Mouse (Mus musculus) liver, embryonic 11.5 days (tissue): Measurements from ENCODE around the gene Tekt1. TPM values are rescaled to one million over a fixed set of nuclear protein-coding genes. Genes with fewer than 3 reads are reported as not detected.

Source experiments
- ATAC-seq: fragments of 200-750 bp; cut with Nextera tagmentation; replicated peaks from 2 replicates; pipeline ENCODE4 v1.8.0; 2017; ENCODE audit warnings: moderate number of reproducible peaks, mild to moderate bottlenecking, moderate TSS enrichment, moderate library complexity; ENCODE audit not compliant: low FRiP score
- DNase-seq: peaks from one replicate; pipeline ENCODE4 v3.0.0-alpha.2; 2017; ENCODE audit warnings: low spot score
- H3K27ac ChIP-seq: fragments of 300-500 bp; sonication (generic); 2 replicates; pipeline ENCODE4 v1.5.1; 2014; ENCODE audit warnings: mild to moderate bottlenecking, low read depth, low read length, control low read depth
- H3K27me3 ChIP-seq: fragments of 300-500 bp; sonication (generic); replicated peaks from 2 replicates; pipeline ENCODE4 v1.6.1; 2014; ENCODE audit warnings: low read length, mixed read lengths; ENCODE audit not compliant: control insufficient read depth, insufficient read depth
- H3K36me3 ChIP-seq: fragments of 300-500 bp; sonication (generic); 2 replicates; pipeline ENCODE4 v1.6.1; 2014; ENCODE audit warnings: mild to moderate bottlenecking, low read length, moderate library complexity, mixed read lengths; ENCODE audit not compliant: control insufficient read depth, insufficient read depth
- H3K4me1 ChIP-seq: fragments of 300-500 bp; sonication (generic); replicated peaks from 2 replicates; pipeline ENCODE4 v1.6.1; 2014; ENCODE audit warnings: low read length, mixed read lengths; ENCODE audit not compliant: control insufficient read depth, insufficient read depth
- H3K4me2 ChIP-seq: fragments of 300-500 bp; sonication (generic); 2 replicates; pipeline ENCODE4 v1.6.1; 2014; ENCODE audit warnings: mild to moderate bottlenecking, control low read depth, moderate library complexity
- H3K4me3 ChIP-seq: fragments of 300-500 bp; sonication (generic); 2 replicates; pipeline ENCODE4 v1.5.1; 2014; ENCODE audit warnings: low read depth, low read length, control low read depth
- H3K9ac ChIP-seq: fragments of 300-500 bp; sonication (generic); 2 replicates; pipeline ENCODE4 v1.6.1; 2014; ENCODE audit warnings: low read depth, low read length, control low read depth
- H3K9me3 ChIP-seq: fragments of 300-500 bp; sonication (generic); 2 replicates; pipeline ENCODE4 v1.6.1; 2016; ENCODE audit warnings: low read length, inconsistent platforms, mixed read lengths; ENCODE audit not compliant: control insufficient read depth
- WGBS: fragments of 180-500 bp; shearing (Covaris S2); extraction: QIAGEN DNeasy Blood & Tissue Kit; methylation state at CpG from one replicate; pipeline ENCODE4 v1.1.7; 2014; 5-methylcytosine and 5-hydroxymethylcytosine counted together
- polyA plus RNA-seq: library from polyadenylated mRNA; unstranded; fragments of >200 nt; fragmentation: Nextera tagmentation; extraction: Ambion mirVana; gene quantifications from 2 replicates; pipeline ENCODE4 v1.2.1, GENCODE M21; 2014

Gene Tekt1
- polyA plus RNA-seq, 1 experiment from 2014 or later: 1.1 TPM

DNA sequence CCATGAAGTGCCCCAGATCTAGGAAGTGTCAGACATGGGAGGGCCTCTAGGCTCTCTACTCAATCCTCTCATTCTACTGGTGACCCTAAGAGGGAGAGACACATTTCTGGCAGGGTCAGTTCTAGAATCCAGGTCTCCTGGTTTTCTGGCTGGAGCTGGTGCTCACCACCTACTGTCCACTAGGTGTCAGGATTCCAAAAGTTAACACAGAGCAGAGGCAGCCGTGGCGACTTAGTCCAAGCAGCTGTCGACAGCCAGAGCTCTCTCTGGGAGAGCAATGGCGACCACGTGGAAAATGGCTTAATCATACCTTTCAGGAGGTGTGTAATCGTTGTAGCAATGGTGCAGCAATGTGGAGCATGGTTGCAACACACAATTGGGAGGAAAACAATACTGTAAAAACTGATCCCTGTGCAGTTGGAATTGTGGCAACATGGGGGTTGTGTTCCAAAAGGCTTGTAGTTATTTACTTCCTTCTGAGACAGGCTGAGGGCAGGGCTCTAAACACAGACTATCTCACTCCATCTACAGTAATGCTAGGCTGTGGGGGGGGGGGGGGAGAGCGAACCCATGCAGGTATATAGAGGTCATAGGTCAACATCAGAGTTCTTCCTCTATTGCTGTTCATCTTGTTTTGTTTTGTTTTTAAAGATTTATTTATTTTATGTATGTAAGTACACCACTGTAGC is 19.5 kb downstream of the Tekt1 start:
- Histone ChIP-seq H3K4me2 (peak overlapping the region; percentile 18), H3K9ac (no peak overlapping the region), H3K36me3 (no peaks in the 10 kb centered on the region), H3K9me3 (no peaks in the 10 kb centered on the region), H3K27me3 (no peaks in the 10 kb centered on the region; the same call in 1 of the 2 replicates), H3K4me1 (no peaks in the 10 kb centered on the region), H3K27ac (no peak overlapping the region), H3K4me3 (no peak overlapping the region)
- WGBS: 9% methylated on average over 7 of the region's 7 CpGs
- peak; percentile 45 for DNase-seq
- ATAC-seq: peak; percentile 77

DNA sequence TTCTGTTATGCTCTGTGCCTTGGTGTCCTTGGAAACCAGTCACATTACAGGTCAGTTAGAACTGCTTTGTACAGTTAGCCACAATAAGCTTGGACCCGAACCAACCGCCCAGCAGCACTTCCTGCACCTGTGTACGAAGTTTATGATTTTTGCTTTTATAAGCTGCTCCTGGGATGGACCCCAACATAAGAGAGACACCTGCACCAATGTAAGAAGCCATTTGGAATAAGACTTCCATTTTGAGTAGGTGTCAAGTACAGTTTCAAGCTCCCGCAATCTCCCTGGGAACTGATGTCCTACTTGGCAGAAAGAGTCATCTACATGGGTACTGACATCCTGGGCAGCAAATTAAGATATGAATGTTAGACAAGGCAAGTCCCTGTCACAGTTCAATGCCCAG is 22.5 kb downstream of the Tekt1 start:
- H3K4me3 ChIP-seq: no peak overlapping the region
- H3K9me3 ChIP-seq: no peaks in the 10 kb centered on the region
- WGBS: 73% methylated on average over 4 of the region's 4 CpGs
- H3K27ac ChIP-seq: no peak overlapping the region
- H3K4me1 ChIP-seq: no peaks in the 10 kb centered on the region
- H3K9ac ChIP-seq: no peak overlapping the region
- H3K36me3 ChIP-seq: no peaks in the 10 kb centered on the region
- ATAC-seq (no peak), DNase-seq (no peak)
- no peaks in the 10 kb centered on the region; the same call in 1 of the 2 replicates for H3K27me3 ChIP-seq
- no peak overlapping the region for H3K4me2 ChIP-seq

DNA sequence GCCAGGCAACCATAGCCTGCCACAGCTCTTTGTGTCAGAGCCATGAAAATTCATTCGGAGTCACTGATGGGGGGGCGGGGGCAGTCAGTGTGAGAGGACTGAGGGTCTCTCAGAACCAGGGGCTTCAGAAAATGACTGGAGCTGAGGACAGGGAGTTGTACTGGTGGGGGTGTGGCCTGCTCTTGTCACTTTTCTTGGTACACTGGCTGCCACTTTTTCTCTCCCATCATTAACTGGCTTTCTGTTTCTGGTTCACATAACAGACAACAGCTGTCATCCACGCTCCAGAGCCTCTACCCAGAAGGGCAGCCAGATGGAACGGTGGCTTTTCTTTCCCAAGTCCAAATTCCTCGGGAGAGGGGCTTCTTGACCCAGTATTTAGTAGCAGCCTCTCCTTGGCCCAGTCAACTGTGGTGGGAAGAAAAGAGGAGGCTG is 23.8 kb downstream of the Tekt1 start:
- no peak for ATAC-seq
- no peak overlapping the region for H3K27ac ChIP-seq
- no peaks in the 10 kb centered on the region; the same call in 1 of the 2 replicates for H3K27me3 ChIP-seq
- H3K4me2 ChIP-seq: no peak overlapping the region
- no peaks in the 10 kb centered on the region for H3K9me3 ChIP-seq
- 69% methylated on average over 5 of the region's 5 CpGs for WGBS
- no peak overlapping the region for H3K9ac ChIP-seq
- H3K4me3 ChIP-seq: no peak overlapping the region
- no peaks in the 10 kb centered on the region for H3K36me3 ChIP-seq
- DNase-seq: no peak
- no peaks in the 10 kb centered on the region for H3K4me1 ChIP-seq

DNA sequence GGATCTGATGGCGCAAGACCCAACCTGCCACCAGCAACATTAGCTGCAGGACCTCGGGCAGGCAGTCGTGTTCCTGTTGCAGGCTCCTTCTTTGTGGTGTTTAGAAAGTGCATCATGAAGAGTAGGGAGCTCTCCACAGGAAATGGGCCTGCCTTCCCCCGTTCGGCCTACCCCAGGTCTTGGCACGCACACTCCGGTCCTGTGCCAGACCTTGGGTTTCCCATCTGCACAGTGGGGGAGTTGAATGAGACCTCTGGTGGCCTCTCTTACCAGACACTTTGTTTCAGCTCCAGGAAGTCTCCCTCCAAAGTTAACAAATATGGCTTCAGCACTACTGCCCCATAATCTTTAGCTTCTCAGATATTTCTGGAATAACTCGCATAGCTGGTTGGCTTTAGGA is 25.5 kb downstream of the Tekt1 start:
- H3K4me2 ChIP-seq: no peak overlapping the region
- no peak overlapping the region for H3K4me3 ChIP-seq
- H3K9ac ChIP-seq: no peak overlapping the region
- no peaks in the 10 kb centered on the region for H3K36me3 ChIP-seq
- no peaks in the 10 kb centered on the region for H3K9me3 ChIP-seq
- WGBS: 67% methylated on average over 8 of the region's 8 CpGs
- no peaks in the 10 kb centered on the region; the same call in 1 of the 2 replicates for H3K27me3 ChIP-seq
- no peak overlapping the region for H3K27ac ChIP-seq
- ATAC-seq: no peak
- no peak for DNase-seq
- no peaks in the 10 kb centered on the region for H3K4me1 ChIP-seq

DNA sequence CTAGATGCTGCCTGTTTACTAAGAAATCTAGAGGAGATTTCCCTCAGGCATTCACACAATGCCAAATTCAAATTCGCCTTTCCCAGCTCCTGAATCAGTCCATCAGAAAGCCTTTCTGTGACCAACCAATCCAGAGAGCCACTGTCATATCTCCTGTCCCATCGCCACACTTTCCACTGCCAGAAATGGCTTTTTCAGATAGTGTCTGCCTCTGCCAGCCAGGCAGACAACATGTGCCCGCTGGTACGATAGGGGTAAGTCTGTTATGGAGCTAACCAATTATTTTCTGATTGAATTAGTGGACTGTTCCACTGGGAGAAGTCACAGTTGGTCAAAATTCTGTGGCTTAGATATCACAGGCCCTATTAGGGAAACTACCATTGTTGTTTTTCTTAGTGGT is 27.6 kb downstream of the Tekt1 start:
- Histone ChIP-seq H3K4me1 (no peaks in the 10 kb centered on the region), H3K36me3 (no peaks in the 10 kb centered on the region), H3K4me3 (no peak overlapping the region), H3K4me2 (no peak overlapping the region), H3K27ac (no peak overlapping the region), H3K27me3 (no peaks in the 10 kb centered on the region), H3K9me3 (no peaks in the 10 kb centered on the region), H3K9ac (no peak overlapping the region)
- 75% methylated on average over 4 of the region's 4 CpGs for WGBS
- DNase-seq (no peak), ATAC-seq (no peak)

DNA sequence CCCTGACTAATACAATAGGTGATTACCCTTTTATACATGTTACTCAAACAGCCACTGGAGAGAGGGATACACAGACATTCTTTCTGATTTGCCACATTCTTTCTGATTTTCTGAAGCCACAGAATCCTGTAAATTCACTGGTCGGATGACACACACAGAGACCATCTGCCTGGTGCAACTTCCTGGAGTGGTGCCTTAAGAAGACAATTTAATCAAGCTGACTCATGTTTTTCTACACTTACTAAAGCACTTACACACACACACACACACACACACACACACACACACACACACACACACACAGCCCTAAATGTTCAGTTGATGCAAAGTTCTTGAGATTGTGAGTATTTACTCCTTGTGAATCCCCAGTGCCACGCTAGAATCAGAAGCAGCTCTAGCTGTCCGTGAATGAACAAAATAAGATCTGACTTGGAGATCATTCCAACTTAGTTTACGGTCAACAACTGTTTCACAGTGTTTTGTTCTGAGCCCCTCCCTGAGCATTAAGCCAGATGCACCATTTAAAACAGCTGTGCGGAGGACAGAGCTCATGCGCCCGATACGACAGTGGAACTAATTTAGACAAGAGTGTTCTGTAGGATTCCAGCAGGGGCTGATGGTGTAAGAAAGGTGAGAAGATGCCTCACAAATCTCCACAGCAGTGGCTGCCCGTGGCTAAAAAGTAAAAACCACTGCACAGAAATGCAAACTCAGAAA is 29.1 kb downstream of the Tekt1 start:
- no peaks in the 10 kb centered on the region for H3K4me1 ChIP-seq
- ATAC-seq (no peak), DNase-seq (no peak)
- H3K36me3 ChIP-seq: no peaks in the 10 kb centered on the region
- H3K27me3 ChIP-seq: no peaks in the 10 kb centered on the region
- H3K9me3 ChIP-seq: no peaks in the 10 kb centered on the region
- no peak overlapping the region for H3K27ac ChIP-seq
- H3K4me2 ChIP-seq: no peak overlapping the region
- 78% methylated on average over 9 of the region's 9 CpGs for WGBS
- H3K4me3 ChIP-seq: no peak overlapping the region
- no peak overlapping the region for H3K9ac ChIP-seq

DNA sequence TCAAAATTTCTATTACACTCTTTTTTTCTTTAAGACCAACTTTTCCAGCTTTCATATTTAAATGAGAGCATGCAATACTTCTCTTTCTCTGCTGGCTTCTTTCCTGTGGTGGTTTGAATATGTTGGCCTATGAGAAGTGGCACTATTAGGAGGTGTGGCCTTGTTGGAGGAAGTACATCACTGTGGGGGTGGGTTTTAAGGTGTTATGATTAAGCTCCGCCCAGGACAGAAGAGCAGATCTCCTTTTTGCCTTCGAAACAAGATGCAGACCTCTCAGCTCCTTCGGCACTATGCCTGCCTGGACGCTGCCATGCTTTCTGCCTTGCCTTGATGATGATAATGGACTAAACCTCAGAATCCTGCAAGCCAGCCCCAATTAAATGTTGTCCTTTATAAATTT is 36.5 kb downstream of the Tekt1 start:
- ATAC-seq (no peak), DNase-seq (no peak)
- no peaks in the 10 kb centered on the region for H3K27me3 ChIP-seq
- H3K4me2 ChIP-seq: no peak overlapping the region
- H3K27ac ChIP-seq: no peak overlapping the region
- no peaks in the 10 kb centered on the region for H3K36me3 ChIP-seq
- no peaks in the 10 kb centered on the region for H3K4me1 ChIP-seq
- 81% methylated on average over 4 of the region's 4 CpGs for WGBS
- H3K9me3 ChIP-seq: no peaks in the 10 kb centered on the region
- no peak overlapping the region for H3K9ac ChIP-seq
- H3K4me3 ChIP-seq: no peak overlapping the region

DNA sequence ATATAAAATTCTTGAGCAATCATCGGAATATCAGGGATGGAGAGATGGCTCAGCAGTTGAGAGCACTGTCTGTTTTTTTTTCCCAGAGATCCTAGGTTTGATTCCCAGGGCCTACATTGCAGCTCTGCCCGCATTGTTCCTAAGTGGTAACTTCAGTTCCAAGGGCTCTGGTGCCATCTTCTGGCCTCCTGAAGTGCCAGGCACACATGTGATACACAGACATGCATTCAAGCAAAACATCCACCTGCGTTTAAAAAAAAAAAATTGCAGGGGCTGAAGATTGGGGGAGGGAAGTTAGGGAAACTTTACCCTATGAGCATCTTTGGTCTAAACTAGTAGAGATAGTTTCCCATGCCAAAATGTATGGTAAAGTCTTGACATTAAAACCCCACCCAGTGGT is 37.8 kb downstream of the Tekt1 start:
- Histone ChIP-seq H3K4me1 (no peaks in the 10 kb centered on the region), H3K27ac (no peak overlapping the region), H3K36me3 (no peaks in the 10 kb centered on the region), H3K4me3 (no peak overlapping the region), H3K27me3 (no peaks in the 10 kb centered on the region), H3K9me3 (no peaks in the 10 kb centered on the region), H3K4me2 (no peak overlapping the region), H3K9ac (no peak overlapping the region)
- DNase-seq: no peak
- no peak for ATAC-seq
- 66% methylated on average over 3 of the region's 3 CpGs for WGBS

DNA sequence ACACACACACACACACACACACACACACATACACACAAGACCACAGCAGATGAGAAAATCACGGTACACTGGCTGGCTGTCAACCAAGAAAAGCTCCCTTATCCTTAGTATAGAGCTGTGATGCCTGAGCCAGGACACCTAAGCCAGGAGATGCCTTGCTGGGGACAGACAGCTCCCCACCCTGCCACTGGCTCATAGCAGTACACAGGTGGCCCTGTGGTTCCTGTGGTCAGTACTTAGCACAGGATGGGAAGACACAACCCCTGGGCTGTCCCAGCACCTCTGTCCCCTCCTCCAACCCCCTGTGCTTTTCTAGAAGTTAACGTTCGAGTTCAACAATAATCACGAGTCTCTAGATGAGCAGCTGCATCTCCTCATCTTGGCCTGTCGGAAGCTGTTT is 44.2 kb downstream of the Tekt1 start:
- no peak overlapping the region for H3K4me2 ChIP-seq
- no peak overlapping the region for H3K4me3 ChIP-seq
- 71% methylated on average over 5 of the region's 5 CpGs for WGBS
- H3K27me3 ChIP-seq: peaks cover 25% of the 10 kb centered on the region
- H3K36me3 ChIP-seq: no peaks in the 10 kb centered on the region
- H3K4me1 ChIP-seq: no peaks in the 10 kb centered on the region; the same call in 1 of the 2 replicates
- DNase-seq: no peak
- no peaks in the 10 kb centered on the region for H3K9me3 ChIP-seq
- H3K27ac ChIP-seq: no peak overlapping the region
- no peak overlapping the region for H3K9ac ChIP-seq
- ATAC-seq: no peak
